Mouse (Mus musculus): ENCODE measurements around the gene Rftn1.

- TF ChIP-seq CTCF (IDR thresholded peaks at IDR 0.05; ENCODE audit: borderline replicate concordance, insufficient read depth, low read depth, low read length) (no peak), POLR2A (IDR thresholded peaks at IDR 0.05; ENCODE audit: borderline replicate concordance, insufficient read depth, low read length) (no peak)
Measured at GRCm38 (mm10) chr17:50014708-50015107, 175.8 kb downstream of the Rftn1 start.
